Mouse (Mus musculus): Measurements from ENCODE around the gene Olfr1500.
"Not testable (repeated sequence)": the region's sequence is repeated elsewhere in the genome, so short reads cannot be mapped to it uniquely, and the experiment has no call there.

The Olfr1500 gene

DNA sequence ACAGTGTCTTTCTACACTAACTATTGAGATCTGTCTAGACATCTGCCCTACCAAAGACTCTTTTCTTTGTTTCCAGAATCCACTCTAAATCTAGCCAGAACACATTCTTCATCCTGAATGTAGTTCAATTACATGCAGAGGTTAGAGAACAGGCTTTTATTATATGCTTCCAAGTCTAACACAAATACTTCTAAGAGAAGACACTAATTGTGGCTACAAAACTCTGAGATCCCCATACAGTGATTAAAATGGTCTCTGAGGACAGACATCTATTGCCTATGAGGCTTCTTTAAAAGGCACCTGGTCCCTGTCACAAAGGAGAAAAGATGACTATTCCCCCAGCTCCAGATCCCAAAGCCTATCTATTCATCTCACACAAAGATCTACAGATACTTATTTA is at the start of gene Olfr1500:
Olfr1500 (minus strand) TSS at position 101 of the 400 bp plus-strand sequence.
- no peak for DNase-seq

DNA sequence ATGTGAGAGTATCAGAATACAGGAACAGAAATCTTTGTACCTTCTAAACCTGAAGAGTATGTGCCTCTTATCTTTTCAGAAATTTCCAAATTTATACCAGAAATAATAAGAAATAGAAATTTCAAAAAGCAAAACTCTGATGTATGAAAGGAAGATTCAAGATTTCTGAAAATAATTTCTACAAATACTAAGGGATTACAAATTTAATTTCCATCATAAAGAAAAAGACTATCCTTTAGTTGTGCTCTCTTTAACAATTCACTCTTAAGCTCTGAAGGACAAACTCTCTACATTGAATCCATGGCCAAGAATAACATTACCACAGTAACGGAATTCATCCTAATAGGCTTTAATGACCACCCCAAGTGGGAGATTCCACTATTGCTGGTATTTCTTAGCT is 31.2 kb upstream of the Olfr1500 start, which contains the start of gene Olfr1502:
Olfr1502 (plus strand) TSS at position 301 of the 400 bp plus-strand sequence.
- no peak for DNase-seq

DNA sequence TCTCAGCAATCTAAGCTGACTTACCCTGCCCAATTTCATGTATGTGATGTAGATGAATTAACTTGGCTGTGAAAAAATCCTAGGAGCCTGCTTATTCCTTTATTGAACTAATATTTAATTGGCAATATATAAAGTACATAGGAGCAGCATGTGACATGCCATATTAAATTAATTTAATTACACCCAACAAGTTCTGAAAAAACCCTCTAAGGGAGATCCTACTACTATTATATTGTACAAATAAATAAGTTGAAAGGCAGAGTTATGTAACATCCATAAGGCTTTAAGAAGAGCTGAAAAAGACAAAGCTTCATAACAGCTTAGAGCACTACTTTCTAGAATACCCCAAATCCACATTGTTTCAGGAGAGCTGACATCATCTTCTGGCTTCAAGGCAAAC is 20.3 kb upstream of the Olfr1500 start, which contains the start of gene Olfr1501:
Olfr1501 (minus strand) TSS at position 101 of the 400 bp plus-strand sequence.
- DNase-seq: not testable (repeated sequence)

DNA sequence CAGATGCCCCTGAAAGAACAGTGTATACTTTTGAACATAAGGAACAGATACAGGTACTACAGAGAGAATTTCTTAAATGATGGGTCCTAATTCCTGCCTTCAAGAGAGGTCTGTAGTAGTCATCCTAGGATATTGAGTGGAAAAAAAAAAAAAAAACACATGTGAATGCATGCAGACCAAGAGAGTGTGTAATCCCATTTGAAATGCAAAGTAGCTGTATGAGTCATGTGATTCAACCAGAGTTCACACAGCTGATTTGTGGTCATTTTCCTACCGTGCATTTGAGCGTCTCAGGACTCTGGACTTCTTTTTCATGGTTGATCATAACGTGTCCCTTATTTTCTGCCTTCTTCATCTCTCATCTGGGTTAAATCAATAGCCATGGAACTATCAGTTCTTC is 1.8 kb downstream of the Olfr1500 start:
- no peak for DNase-seq

DNA sequence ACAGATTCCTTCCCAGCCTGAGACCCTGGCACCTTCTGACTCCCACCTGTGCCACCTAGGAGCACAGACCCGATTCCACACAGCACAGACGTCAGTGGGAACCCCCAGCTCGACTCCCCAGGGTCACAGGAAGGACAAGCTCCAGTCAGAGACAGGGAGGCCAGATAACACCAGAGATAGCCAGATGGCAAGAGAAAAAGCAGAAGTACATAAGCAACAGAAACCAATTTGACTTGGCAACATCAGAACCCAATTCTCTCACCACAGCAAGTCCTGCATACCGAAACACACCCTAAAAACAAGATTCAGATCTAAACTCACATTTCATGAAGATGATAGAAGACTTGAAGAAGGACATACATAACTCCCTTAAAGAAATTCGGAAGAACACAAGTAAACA is 9.4 kb downstream of the Olfr1500 start:
- DNase-seq: no peak

- DNase-seq: no peak
Observed at GRCm38 (mm10) chr19:13819347-13819746, 10.9 kb downstream of the Olfr1500 start, which contains the start of gene Olfr1499. Gene Olfr1499 (minus strand): TSS chr19:13819447.

GRCm38 (mm10) chr19:13818827-13819226 is 11.5 kb downstream of the Olfr1500 start:
- DNase-seq: no peak

GRCm38 (mm10) chr19:13812823-13813222 is 17.5 kb downstream of the Olfr1500 start:
- no peak for DNase-seq

DNA sequence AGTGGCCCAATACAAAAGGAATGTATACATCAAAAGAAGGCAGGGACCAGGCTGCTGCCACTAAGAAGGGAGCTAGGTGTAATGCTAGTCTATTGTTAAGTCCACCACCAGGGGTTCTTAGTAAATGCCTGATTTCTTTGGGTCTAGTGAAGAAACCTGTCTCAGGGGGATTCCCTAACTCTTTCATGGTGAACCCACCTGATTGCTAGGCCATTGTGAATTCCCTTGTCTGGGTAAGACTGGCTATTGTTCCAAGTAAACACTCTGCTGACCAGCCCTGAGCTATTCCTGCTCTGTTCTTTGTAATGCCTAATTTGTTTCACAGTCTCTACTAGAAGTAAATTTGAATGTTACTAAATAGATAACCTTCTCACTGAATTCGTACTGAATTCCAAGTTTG is 24.8 kb downstream of the Olfr1500 start:
- DNase-seq: not testable (repeated sequence)

- DNase-seq: no peak
Observed at GRCm38 (mm10) chr19:13798102-13798501, 32.2 kb downstream of the Olfr1500 start, which contains the start of gene Olfr1497. Gene Olfr1497 (minus strand): TSS chr19:13798202.

DNA sequence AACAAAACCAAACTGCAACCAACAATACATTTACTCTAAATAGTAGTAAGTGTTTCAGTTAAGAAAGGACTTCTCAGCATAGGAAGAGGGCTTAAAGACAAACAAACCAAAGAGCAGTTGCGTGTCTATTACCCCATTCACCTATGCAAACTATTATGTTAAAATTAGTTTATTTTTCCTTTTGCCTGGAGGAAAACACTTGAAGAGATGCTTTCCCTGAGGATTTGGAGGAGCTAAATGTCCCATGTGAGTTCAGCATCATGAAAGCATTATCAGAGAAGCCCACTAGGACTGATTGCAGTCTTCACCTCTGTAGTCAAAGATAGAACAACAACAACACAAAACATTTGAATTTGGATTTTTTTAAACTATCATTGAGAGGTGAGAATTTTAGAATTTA is 52.7 kb downstream of the Olfr1500 start, which contains the start of gene Olfr1496:
Olfr1496 (plus strand) TSS at position 301 of the 400 bp plus-strand sequence.
- no peak for DNase-seq

All from cerebellum, adult 8-10 months (tissue).